In the genomic region with DNA sequence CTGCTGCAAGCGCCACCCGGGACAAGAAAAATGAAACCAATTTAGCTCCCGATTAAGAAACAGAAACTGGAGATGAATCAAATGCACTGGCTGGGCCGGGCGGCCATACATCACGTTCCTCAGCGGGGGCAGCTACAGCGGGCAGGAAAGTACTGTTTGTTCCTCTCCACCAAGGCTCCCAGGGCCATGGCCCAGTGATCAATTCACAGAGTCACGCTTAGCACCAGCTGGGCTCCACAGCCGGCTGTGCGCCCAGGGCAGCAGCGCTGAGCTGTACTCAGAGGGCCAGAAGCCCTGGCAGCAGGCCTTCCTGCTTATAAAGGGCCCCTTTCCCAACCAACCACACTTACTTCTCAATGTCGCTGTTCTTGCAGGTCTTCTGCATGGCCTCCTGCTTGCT, we compare ENCODE assay signal across 16 mouse cellular contexts. TPM values are rescaled to one million over a fixed set of nuclear protein-coding genes. Genes with fewer than 3 reads are reported as not detected.
A peak's percentile ranks its signal among the peaks of the same experiment; 100 is the strongest.
DNase-seq lines count a peak whose midpoint lies in the region; ATAC-seq and TF ChIP-seq lines count a peak whose summit lies in the region.
"Had no signal": no experiment of that assay in that cellular context is flagged by ENCODE, and none has a peak within 500 bp of the region (broad histone marks: within the 10 kb centered on the region; RNA-seq: fewer than 3 reads in every experiment).

No protein-coding gene starts in this region.

- no peak for TF ChIP-seq CTCF in intestine, postnatal 0 days (IDR thresholded peaks at IDR 0.05; ENCODE audit: low read depth)

- peak; percentile 41; the same call in 1 of the 2 replicates for ATAC-seq in frontal cortex, adult (ENCODE audit: low TSS enrichment)
- no peak for ATAC-seq in midbrain, embryonic 16.5 days
- no peak for ATAC-seq in hindbrain, embryonic 13.5 days (ENCODE audit: low FRiP score)
- ATAC-seq in stomach, embryonic 15.5 days (ENCODE audit: insufficient read depth, low FRiP score, low read depth): no peak
- no peak for ATAC-seq in intestine, postnatal 0 days
- no peak for ATAC-seq in heart, embryonic 11.5 days (replicated peaks; ENCODE audit: insufficient number of reproducible peaks, low FRiP score, low TSS enrichment)
- ATAC-seq: activated CD4-positive, CD25-positive, alpha-beta regulatory T cell, adult 4 months had no signal

- H3K9ac ChIP-seq in midbrain, embryonic 16.5 days (ENCODE audit: low read depth, low read length): no peak overlapping the region
- H3K9ac ChIP-seq in hindbrain, embryonic 13.5 days: no peak overlapping the region; the same call in 1 of the 2 replicates
- H3K9ac ChIP-seq in stomach, embryonic 15.5 days: no peak overlapping the region
- no peak overlapping the region for H3K9ac ChIP-seq in intestine, postnatal 0 days (ENCODE audit: low read depth, low read length)
- no peak overlapping the region for H3K9ac ChIP-seq in heart, embryonic 11.5 days (ENCODE audit: low read depth, low read length)
- H3K9ac ChIP-seq: heart, embryonic 15.5 days had no signal

- peaks cover 21% of the 10 kb centered on the region for H3K9me3 ChIP-seq in midbrain, embryonic 10.5 days (replicated peaks)
- peaks cover 4% of the 10 kb centered on the region; the same call in 1 of the 2 replicates for H3K9me3 ChIP-seq in midbrain, embryonic 16.5 days (replicated peaks; ENCODE audit: control insufficient read depth, low read length, poor library complexity, severe bottlenecking)
- H3K9me3 ChIP-seq in hindbrain, embryonic 13.5 days: no peaks in the 10 kb centered on the region
- H3K9me3 ChIP-seq in stomach, embryonic 15.5 days: no peaks in the 10 kb centered on the region
- H3K9me3 ChIP-seq in intestine, postnatal 0 days (ENCODE audit: control insufficient read depth): no peaks in the 10 kb centered on the region
- H3K9me3 ChIP-seq in heart, embryonic 11.5 days (replicated peaks; ENCODE audit: control insufficient read depth, low read length): peaks cover 8% of the 10 kb centered on the region; the same call in 1 of the 2 replicates
- H3K9me3 ChIP-seq: heart, embryonic 15.5 days had no signal

- H3K36me3 ChIP-seq in midbrain, embryonic 10.5 days: peaks cover 100% of the 10 kb centered on the region
- peaks cover 23% of the 10 kb centered on the region for H3K36me3 ChIP-seq in midbrain, embryonic 16.5 days (ENCODE audit: control insufficient read depth, insufficient read depth, low read length)
- peaks cover 79% of the 10 kb centered on the region for H3K36me3 ChIP-seq in hindbrain, embryonic 13.5 days
- H3K36me3 ChIP-seq in stomach, embryonic 15.5 days: peaks cover 38% of the 10 kb centered on the region
- peaks cover 87% of the 10 kb centered on the region for H3K36me3 ChIP-seq in intestine, postnatal 0 days (ENCODE audit: control insufficient read depth, insufficient read depth)
- peaks cover 59% of the 10 kb centered on the region for H3K36me3 ChIP-seq in heart, embryonic 11.5 days (ENCODE audit: control insufficient read depth, insufficient read depth, low read length)

- peaks cover 100% of the 10 kb centered on the region for H3K27me3 ChIP-seq in midbrain, embryonic 10.5 days (ENCODE audit: low read depth, poor library complexity, severe bottlenecking)
- H3K27me3 ChIP-seq in midbrain, embryonic 16.5 days (ENCODE audit: control insufficient read depth, insufficient read depth, low read depth, low read length): no peaks in the 10 kb centered on the region
- no peaks in the 10 kb centered on the region for H3K27me3 ChIP-seq in hindbrain, embryonic 13.5 days
- H3K27me3 ChIP-seq in stomach, embryonic 15.5 days (replicated peaks): no peaks in the 10 kb centered on the region
- no peaks in the 10 kb centered on the region for H3K27me3 ChIP-seq in intestine, postnatal 0 days (replicated peaks; ENCODE audit: control insufficient read depth, insufficient read depth, low read length)
- no peaks in the 10 kb centered on the region for H3K27me3 ChIP-seq in heart, embryonic 11.5 days (ENCODE audit: control insufficient read depth, insufficient read depth, low read length)
- H3K27me3 ChIP-seq: heart, embryonic 15.5 days had no signal

- no peak overlapping the region for H3K4me3 ChIP-seq in midbrain, embryonic 10.5 days
- H3K4me3 ChIP-seq in midbrain, embryonic 16.5 days (ENCODE audit: low read depth, low read length): no peak overlapping the region
- no peak overlapping the region for H3K4me3 ChIP-seq in hindbrain, embryonic 13.5 days
- H3K4me3 ChIP-seq in stomach, embryonic 15.5 days (replicated peaks): no peak overlapping the region
- H3K4me3 ChIP-seq in intestine, postnatal 0 days (ENCODE audit: low read depth, low read length): no peak overlapping the region
- no peak overlapping the region for H3K4me3 ChIP-seq in heart, embryonic 11.5 days (ENCODE audit: low read depth, low read length)
- H3K4me3 ChIP-seq: heart, embryonic 15.5 days had no signal

- peaks cover 69% of the 10 kb centered on the region for H3K4me1 ChIP-seq in midbrain, embryonic 10.5 days
- peaks cover 14% of the 10 kb centered on the region for H3K4me1 ChIP-seq in midbrain, embryonic 16.5 days (ENCODE audit: control insufficient read depth, insufficient read depth, low read length)
- peaks cover 74% of the 10 kb centered on the region for H3K4me1 ChIP-seq in hindbrain, embryonic 13.5 days (replicated peaks)
- H3K4me1 ChIP-seq in stomach, embryonic 15.5 days: peaks cover 17% of the 10 kb centered on the region
- H3K4me1 ChIP-seq in intestine, postnatal 0 days (replicated peaks; ENCODE audit: control insufficient read depth, insufficient read depth, low read length): peaks cover 9% of the 10 kb centered on the region
- peaks cover 6% of the 10 kb centered on the region; the same call in 1 of the 2 replicates for H3K4me1 ChIP-seq in heart, embryonic 11.5 days (ENCODE audit: control insufficient read depth, insufficient read depth, low read length)

- H3K4me2 ChIP-seq in midbrain, embryonic 16.5 days (ENCODE audit: low read length): no peak overlapping the region
- H3K4me2 ChIP-seq in hindbrain, embryonic 13.5 days: no peak overlapping the region
- H3K4me2 ChIP-seq in stomach, embryonic 15.5 days: no peak overlapping the region
- no peak overlapping the region for H3K4me2 ChIP-seq in intestine, postnatal 0 days (replicated peaks; ENCODE audit: low read depth)
- H3K4me2 ChIP-seq in heart, embryonic 11.5 days: no peak overlapping the region
- H3K4me2 ChIP-seq: heart, embryonic 15.5 days had no signal

- DNase-seq in frontal cortex, adult 2 months (ENCODE audit: extremely low spot score in 1 of 2, low spot score in 1 of 2): no peak
- DNase-seq in midbrain, embryonic 10.5 days (ENCODE audit: low spot score): no peak
- DNase-seq: embryo, embryonic 11 days; gastrocnemius, postnatal 36 days; kidney, adult 18-20 months; spleen, adult 18-20 months had no signal

- H3K27ac ChIP-seq in midbrain, embryonic 10.5 days (replicated peaks): 0 out of 2 replicates have a peak overlapping the region, but pooled peaks have one; percentile 9
- H3K27ac ChIP-seq in midbrain, embryonic 16.5 days (ENCODE audit: low read length): no peak overlapping the region
- H3K27ac ChIP-seq in hindbrain, embryonic 13.5 days: peak overlapping the region; percentile 74
- H3K27ac ChIP-seq in stomach, embryonic 15.5 days: peak overlapping the region; percentile 51
- H3K27ac ChIP-seq in intestine, postnatal 0 days (ENCODE audit: low read depth, low read length): no peak overlapping the region
- no peak overlapping the region for H3K27ac ChIP-seq in heart, embryonic 11.5 days (ENCODE audit: low read depth, low read length)
- H3K27ac ChIP-seq: heart, embryonic 15.5 days; macrophage had no signal

- 92% methylated on average over 13 of the region's 13 CpGs for WGBS in midbrain, embryonic 10.5 days
- WGBS in midbrain, embryonic 16.5 days: 89% methylated on average over 13 of the region's 13 CpGs
- WGBS in hindbrain, embryonic 13.5 days: 67% methylated on average over 13 of the region's 13 CpGs
- 55% methylated on average over 13 of the region's 13 CpGs for WGBS in stomach, embryonic 15.5 days
- 83% methylated on average over 13 of the region's 13 CpGs for WGBS in intestine, postnatal 0 days
- 89% methylated on average over 13 of the region's 13 CpGs for WGBS in heart, embryonic 11.5 days (ENCODE audit: insufficient replicate concordance)

RNA-seq across cellular contexts. Expression of gene Armh1, which starts 25.1 kb away (rescaled TPM):
- 0.67 and 1.00 TPM in 2 replicates for polyA plus RNA-seq in frontal cortex, adult 2 months (2012; rRNA removed)
- 0.22 and 0.36 TPM in 2 replicates for polyA plus RNA-seq in midbrain, embryonic 10.5 days (2016; fragmentation: Nextera tagmentation; extraction: Ambion mirVana)
- 1.6 and 3.1 TPM in 2 replicates for polyA plus RNA-seq in midbrain, embryonic 16.5 days (2015; fragmentation: Nextera tagmentation; extraction: Ambion mirVana)
- polyA plus RNA-seq in hindbrain, embryonic 13.5 days (2015; fragmentation: Nextera tagmentation; extraction: Ambion mirVana): 0.97 and 1.1 TPM in 2 replicates
- polyA plus RNA-seq in stomach, embryonic 15.5 days (2015; fragmentation: Nextera tagmentation; extraction: Ambion mirVana): 0.32 and 0.46 TPM in 2 replicates
- 0.12 and 0.22 TPM in 2 replicates for polyA plus RNA-seq in intestine, postnatal 0 days (2015; fragmentation: Nextera tagmentation; extraction: Ambion mirVana)
- polyA plus RNA-seq in heart, embryonic 11.5 days (2014; fragmentation: Nextera tagmentation; extraction: Ambion mirVana): 0.14 TPM in 1 of 2 replicates, not detected in the other
- polyA plus RNA-seq: activated CD4-positive, CD25-positive, alpha-beta regulatory T cell, adult 4 months; C2C12; macrophage had no signal

RNA-seq across cellular contexts. Expression of gene Tmem53, which starts 25.3 kb away (rescaled TPM):
- polyA plus RNA-seq in frontal cortex, adult 2 months (2012; rRNA removed): 6.3 and 7.9 TPM in 2 replicates
- 8.2 and 8.7 TPM in 2 replicates for polyA plus RNA-seq in midbrain, embryonic 10.5 days (2016; fragmentation: Nextera tagmentation; extraction: Ambion mirVana)
- 9.3 and 10.1 TPM in 2 replicates for polyA plus RNA-seq in midbrain, embryonic 16.5 days (2015; fragmentation: Nextera tagmentation; extraction: Ambion mirVana)
- 8.5 and 10.9 TPM in 2 replicates for polyA plus RNA-seq in hindbrain, embryonic 13.5 days (2015; fragmentation: Nextera tagmentation; extraction: Ambion mirVana)
- polyA plus RNA-seq in stomach, embryonic 15.5 days (2015; fragmentation: Nextera tagmentation; extraction: Ambion mirVana): 13.2 and 13.5 TPM in 2 replicates
- polyA plus RNA-seq in intestine, postnatal 0 days (2015; fragmentation: Nextera tagmentation; extraction: Ambion mirVana): 12.8 and 14.0 TPM in 2 replicates
- 16.0 and 16.5 TPM in 2 replicates for polyA plus RNA-seq in heart, embryonic 11.5 days (2014; fragmentation: Nextera tagmentation; extraction: Ambion mirVana)

Comparison
In these comparisons a context has a peak if more than half of its experiments do, and no peak if none do; other contexts are left out.
1. H3K27ac ChIP-seq: peak in midbrain, embryonic 10.5 days (single experiment), hindbrain, embryonic 13.5 days (single experiment) and stomach, embryonic 15.5 days (single experiment); none in midbrain, embryonic 16.5 days (single experiment), intestine, postnatal 0 days (single experiment) and heart, embryonic 11.5 days (single experiment).